Mouse (Mus musculus) cerebellum, adult 11 months (tissue): Measurements from ENCODE around the gene Olfr57.
"Not testable (repeated sequence)": the region's sequence is repeated elsewhere in the genome, so short reads cannot be mapped to it uniquely, and the experiment has no call there.

Experiments used
- DNase-seq: peaks from one replicate; pipeline ENCODE4 v3.0.0; 2022

The Olfr57 gene

GRCm38 (mm10) chr10:79028441-79028840 lies at the start of gene Olfr57:
Gene Olfr57, plus strand, starts transcription at chr10:79028741.
- DNase-seq: no peak

GRCm38 (mm10) chr10:78980750-78981149 lies 47.8 kb upstream of the Olfr57 start, which contains the start of gene Olfr1352:
Gene Olfr1352, plus strand, starts transcription at chr10:78981050.
- DNase-seq: no peak

- DNase-seq: no peak
Measured at GRCm38 (mm10) chr10:79012172-79012571, 16.4 kb upstream of the Olfr57 start, which contains the start of gene Olfr1351. Gene Olfr1351, plus strand, starts transcription at chr10:79012472.

GRCm38 (mm10) chr10:79042457-79042856 lies 13.9 kb downstream of the Olfr57 start:
- DNase-seq: not testable (repeated sequence)

- not testable (repeated sequence) for DNase-seq
Measured at GRCm38 (mm10) chr10:79057370-79057769, 28.8 kb downstream of the Olfr57 start.
